Mouse (Mus musculus) macrophage (primary cell): ENCODE data around the gene Piezo1. TPM values are rescaled to one million over a fixed set of nuclear protein-coding genes. Genes with fewer than 3 reads are reported as not detected.
A peak's percentile ranks its signal among the peaks of the same experiment; 100 is the strongest.
"Not testable (repeated sequence)": the region's sequence is repeated elsewhere in the genome, so short reads cannot be mapped to it uniquely, and the experiment has no call there.

Experiments used
- H3K27ac ChIP-seq: fragments of 350-480 bp; formaldehyde crosslinking; 2 replicates; pipeline ENCODE4 v1.9.0; 2021
- H3K36me3 ChIP-seq: fragments of 350-480 bp; formaldehyde crosslinking; 2 replicates; pipeline ENCODE4 v1.9.0; 2021; ENCODE audit errors: inconsistent target
- H3K4me3 ChIP-seq: fragments of 350-480 bp; formaldehyde crosslinking; 2 replicates; pipeline ENCODE4 v1.9.0; 2021; ENCODE audit errors: inconsistent target
- H3K79me2 ChIP-seq: fragments of 350-480 bp; formaldehyde crosslinking; 2 replicates; pipeline ENCODE4 v1.9.0; 2021; ENCODE audit errors: inconsistent target
- WGBS: methylation state at CpG from one replicate; pipeline ENCODE4 v1.1.7; 2026; ENCODE audit warnings: inconsistent platforms; ENCODE audit not compliant: missing documents; 5-methylcytosine and 5-hydroxymethylcytosine counted together
- polyA plus RNA-seq: library from polyadenylated mRNA; stranded (reverse); fragments of 250-400 nt; gene quantifications from 3 replicates; pipeline ENCODE4 v1.2.4, GENCODE M21; 2018; ENCODE audit warnings: inconsistent platforms

Piezo1 gene
- polyA plus RNA-seq, 1 experiment from 2014 or later, result 43.2 TPM

DNA sequence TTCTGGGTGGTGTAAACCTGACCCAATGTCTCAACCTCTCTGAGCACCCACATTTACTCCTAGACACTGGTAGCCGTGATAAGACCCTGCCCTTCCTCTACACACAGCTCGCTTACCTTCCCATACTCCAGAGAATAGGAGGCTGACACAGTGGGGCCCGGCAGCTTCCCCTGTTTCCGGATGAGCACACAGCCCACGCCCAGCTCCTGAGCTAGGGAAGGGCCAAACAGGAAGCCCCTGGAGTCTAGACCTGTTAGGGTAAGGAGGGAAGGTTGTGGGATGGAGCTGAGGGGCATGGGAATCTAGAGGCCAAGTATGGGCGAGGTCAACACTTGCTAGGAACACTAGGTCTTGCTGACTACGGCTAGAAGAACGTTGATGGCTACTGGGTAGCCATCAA lies 24.2 kb upstream of the Piezo1 start:
- Histone ChIP-seq H3K36me3 (peaks cover 38% of the 10 kb centered on the region), H3K4me3 (peak overlapping the region; percentile 78), H3K27ac (peak overlapping the region; percentile 78), H3K79me2 (peaks cover 43% of the 10 kb centered on the region)
- WGBS, result 56% methylated on average over 8 of the region's 8 CpGs

DNA sequence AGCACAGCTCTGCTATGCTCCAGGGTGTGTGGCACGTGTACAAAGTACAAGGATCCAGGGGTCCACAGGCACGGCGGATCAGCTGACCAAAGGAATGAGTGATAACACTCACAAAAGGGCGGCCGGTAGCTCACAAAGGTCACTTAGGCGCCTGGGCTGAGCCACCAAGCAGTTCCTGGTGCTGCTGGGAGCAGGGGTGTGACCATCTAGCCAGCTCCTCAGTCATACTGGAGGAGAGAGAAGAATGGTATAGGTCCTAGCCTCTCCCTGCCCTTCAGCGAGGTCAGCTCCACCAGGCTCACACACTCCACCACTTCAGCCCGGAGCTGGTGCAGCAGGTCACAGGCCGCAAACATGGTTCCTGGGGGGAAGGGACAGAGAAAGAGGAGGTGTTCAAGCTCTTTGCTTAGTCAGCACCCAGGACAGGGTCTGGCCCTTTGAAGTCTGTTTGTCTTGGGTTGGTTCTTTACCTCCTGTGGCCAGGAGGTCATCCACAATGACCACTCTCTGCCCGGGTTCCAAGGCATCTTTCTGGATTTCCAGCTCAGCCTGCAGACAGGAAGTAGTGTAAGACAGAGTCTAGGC lies 23.6 kb upstream of the Piezo1 start:
- Histone ChIP-seq H3K27ac (peak overlapping the region; percentile 78), H3K79me2 (peaks cover 48% of the 10 kb centered on the region), H3K4me3 (peak overlapping the region; percentile 78; the same call in 1 of the 2 replicates), H3K36me3 (peaks cover 43% of the 10 kb centered on the region)
- WGBS, result 79% methylated on average over 10 of the region's 10 CpGs

DNA sequence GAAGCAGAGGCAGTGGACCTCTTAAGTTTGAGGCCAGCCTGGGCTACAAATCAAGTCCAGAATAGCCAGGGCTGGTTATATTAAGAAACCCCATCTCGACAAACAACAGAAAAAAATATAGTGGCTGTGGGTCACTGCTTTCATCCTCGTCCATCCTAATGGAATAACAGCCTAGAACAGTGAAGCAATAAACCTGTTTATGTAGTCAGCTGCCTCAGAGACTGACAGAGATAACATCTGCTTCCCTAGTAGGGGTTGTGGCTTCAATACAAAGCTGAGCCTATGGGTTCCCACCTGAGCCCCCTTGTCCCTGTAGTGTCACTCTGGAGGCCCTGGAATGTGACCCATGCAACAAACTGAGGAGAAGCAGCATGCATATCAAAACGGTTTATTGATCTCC lies 23.1 kb upstream of the Piezo1 start:
- Histone ChIP-seq H3K79me2 (peaks cover 53% of the 10 kb centered on the region), H3K27ac (peak overlapping the region; percentile 78; the same call in 1 of the 2 replicates), H3K36me3 (peaks cover 46% of the 10 kb centered on the region), H3K4me3 (no peak overlapping the region)
- 82% methylated on average over 3 of the region's 3 CpGs for WGBS

DNA sequence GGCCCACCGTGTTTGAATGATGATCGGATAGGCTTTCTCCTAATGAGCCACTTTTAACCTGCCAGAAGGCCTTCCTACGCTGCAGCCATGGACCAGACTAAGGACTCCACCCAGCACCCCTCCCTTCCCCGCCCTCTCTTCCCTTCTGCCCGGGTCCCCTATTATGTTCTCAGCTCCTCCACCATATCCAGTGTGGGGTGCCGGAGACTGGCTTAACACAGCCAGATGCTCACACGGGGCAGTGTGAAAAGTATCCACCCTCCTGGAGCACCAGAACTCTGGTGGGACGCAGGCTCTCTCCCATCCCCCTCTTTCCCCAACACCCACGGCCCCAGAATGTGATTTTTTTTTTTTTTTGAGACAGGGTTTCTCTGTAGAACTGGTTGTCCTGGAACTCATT lies 22.4 kb upstream of the Piezo1 start:
- peaks cover 44% of the 10 kb centered on the region for H3K36me3 ChIP-seq
- H3K4me3 ChIP-seq, result no peak overlapping the region
- no peak overlapping the region for H3K27ac ChIP-seq
- H3K79me2 ChIP-seq, result peaks cover 60% of the 10 kb centered on the region
- WGBS, result 73% methylated on average over 9 of the region's 9 CpGs

DNA sequence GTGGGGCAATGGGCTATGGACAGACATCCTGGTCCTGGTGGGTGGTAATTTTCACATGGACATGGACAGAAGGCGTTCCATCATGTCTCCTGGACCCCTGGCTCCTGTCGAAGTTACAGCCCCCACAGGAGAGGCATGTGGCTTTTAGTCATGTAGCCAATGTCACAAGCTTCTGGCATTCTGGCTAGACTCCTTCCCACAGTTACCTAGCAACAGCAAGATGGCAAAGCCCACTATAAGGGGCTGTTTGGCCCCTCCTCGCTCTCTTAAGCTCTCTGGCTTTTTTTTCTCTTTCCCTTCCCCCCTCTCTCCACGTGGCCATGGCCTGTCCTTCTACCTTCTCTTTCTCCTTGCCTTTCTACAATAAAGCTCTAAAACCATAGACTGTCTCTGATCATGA lies 22.0 kb upstream of the Piezo1 start:
- 69% methylated on average over 4 of the region's 4 CpGs for WGBS
- H3K36me3 ChIP-seq, result peaks cover 40% of the 10 kb centered on the region
- H3K79me2 ChIP-seq, result peaks cover 64% of the 10 kb centered on the region
- H3K27ac ChIP-seq, H3K4me3 ChIP-seq: not testable (repeated sequence)

DNA sequence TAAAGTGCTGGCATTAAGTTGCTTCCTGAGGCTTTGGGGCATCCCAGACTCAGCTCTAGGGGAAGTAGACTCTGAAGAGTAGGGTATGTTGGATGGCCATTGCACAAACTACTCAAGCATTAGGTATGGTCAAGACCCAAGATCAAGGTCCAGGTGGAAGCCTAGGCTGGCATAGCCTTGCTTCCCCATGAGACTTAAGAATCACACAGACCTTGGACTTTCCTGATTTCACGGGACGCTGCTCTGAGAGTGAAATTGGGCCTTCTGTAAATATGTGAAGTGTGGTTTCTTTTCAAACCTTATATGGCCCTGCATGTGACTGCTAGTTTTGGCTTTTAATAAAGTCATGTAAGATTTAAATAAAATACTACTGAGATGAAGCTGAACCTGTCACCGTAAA lies 21.6 kb upstream of the Piezo1 start:
- peaks cover 37% of the 10 kb centered on the region for H3K36me3 ChIP-seq
- peaks cover 64% of the 10 kb centered on the region for H3K79me2 ChIP-seq
- no peak overlapping the region for H3K27ac ChIP-seq
- no peak overlapping the region for H3K4me3 ChIP-seq
- 89% methylated on average over 3 of the region's 3 CpGs for WGBS

DNA sequence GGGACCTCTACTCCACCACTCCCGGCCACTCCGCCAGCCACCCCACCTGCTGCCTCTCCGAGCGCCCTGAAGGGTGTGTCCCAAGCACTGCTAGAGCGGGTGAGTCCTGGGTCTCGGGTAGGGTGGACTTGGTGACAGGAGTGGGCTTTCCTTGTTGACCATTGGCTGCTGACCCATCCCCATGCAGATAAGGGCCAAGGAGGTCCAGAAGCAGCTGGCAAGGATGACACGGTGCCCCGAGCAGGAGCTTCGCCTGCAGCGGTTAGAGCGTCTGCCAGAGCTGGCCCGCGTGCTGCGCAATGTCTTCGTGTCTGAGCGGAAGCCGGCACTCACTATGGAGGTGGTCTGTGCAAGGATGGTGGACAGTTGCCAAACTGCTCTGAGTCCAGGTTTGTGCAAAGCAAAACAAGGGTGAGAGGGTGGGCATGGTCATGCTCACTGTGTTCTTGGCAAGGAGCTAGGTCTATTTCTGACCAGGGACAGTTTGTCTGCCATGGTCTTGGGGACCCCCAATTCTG lies 20.7 kb upstream of the Piezo1 start:
- Histone ChIP-seq H3K36me3 (peaks cover 37% of the 10 kb centered on the region), H3K4me3 (no peak overlapping the region), H3K27ac (no peak overlapping the region), H3K79me2 (peaks cover 64% of the 10 kb centered on the region)
- WGBS, result 96% methylated on average over 17 of the region's 17 CpGs

DNA sequence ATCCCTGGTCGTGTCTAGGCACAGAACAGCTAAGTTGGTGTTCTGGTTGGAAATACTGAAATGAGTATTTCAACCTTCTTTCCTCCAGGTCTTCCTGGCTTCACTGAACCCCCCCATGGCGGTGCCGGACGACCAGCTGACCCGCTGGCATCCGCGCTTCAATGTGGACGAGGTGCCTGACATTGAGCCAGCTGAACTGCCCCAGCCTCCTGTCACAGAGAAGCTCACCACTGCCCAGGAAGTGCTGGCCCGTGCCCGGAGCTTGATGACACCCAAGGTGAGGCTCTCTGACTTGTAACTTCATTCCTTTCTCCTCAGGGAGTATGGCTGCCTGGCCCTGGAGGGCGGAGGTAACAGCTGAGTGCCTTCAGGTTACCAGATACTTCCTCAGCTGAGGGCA lies 20.0 kb upstream of the Piezo1 start:
- H3K27ac ChIP-seq, result no peak overlapping the region
- 96% methylated on average over 11 of the region's 11 CpGs for WGBS
- H3K36me3 ChIP-seq, result peaks cover 37% of the 10 kb centered on the region
- H3K4me3 ChIP-seq, result no peak overlapping the region
- peaks cover 63% of the 10 kb centered on the region for H3K79me2 ChIP-seq

DNA sequence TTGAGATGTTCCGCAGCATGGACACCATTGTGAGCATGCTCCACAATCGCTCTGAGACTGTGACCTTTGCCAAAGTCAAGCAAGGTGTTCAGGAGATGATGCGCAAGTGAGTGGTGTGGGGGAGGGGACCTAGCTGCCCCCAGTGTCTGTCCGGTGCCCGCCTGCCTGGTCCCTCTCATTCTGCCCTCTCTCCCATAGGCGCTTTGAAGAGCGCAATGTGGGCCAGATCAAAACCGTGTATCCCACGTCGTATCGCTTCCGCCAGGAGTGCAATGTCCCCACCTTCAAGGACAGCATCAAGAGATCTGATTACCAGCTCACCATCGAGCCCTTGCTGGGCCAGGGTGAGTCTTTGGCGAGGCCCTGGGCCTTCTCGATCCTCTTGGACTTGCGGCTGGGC lies 18.9 kb upstream of the Piezo1 start:
- Histone ChIP-seq H3K4me3 (no peak overlapping the region), H3K27ac (no peak overlapping the region), H3K79me2 (peaks cover 63% of the 10 kb centered on the region), H3K36me3 (peaks cover 37% of the 10 kb centered on the region)
- WGBS, result 98% methylated on average over 16 of the region's 16 CpGs

DNA sequence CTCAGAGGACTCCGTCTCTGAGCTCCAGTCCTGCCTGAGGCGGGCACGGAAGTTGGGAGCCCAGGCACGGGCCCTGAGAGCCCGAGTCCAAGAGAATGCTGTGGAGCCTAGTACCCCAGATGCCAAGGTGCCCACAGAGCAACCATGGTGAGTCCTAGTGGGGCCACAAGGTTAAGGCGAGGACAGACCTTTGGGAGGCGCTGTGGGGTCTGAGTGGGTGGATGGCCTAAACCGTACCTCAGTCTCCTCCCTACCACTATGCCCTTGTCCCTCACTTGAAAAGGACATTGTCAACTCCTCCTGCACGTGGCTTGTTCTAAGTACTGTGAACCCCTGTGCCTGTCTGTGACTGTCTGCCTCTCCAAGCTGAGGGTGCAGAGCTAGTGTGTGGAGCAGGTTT lies 18.2 kb upstream of the Piezo1 start:
- peaks cover 57% of the 10 kb centered on the region for H3K79me2 ChIP-seq
- peak overlapping the region; percentile 71 for H3K4me3 ChIP-seq
- H3K36me3 ChIP-seq, result peaks cover 37% of the 10 kb centered on the region
- 80% methylated on average over 9 of the region's 9 CpGs for WGBS
- peak overlapping the region; percentile 98 for H3K27ac ChIP-seq

DNA sequence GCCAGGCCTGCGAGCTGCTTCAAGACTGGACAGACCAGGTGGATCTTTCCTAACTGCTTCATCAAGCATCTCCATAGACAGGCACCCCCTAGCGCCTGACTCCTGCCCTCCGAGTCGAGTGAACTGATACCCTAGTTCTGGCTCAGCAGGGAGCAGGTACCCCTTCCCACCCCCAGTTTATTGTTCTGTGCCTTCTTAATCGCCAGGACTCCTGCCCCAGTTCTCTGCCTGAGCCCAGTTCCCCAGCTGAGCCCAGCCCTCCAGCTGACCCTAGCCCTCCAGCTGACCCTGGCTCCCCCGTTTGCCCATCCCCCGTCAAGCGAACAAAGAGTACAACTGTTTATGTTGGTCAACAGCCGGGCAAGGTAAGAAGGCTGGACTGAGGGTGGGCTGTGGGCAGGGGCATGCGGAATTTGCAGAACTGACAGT lies 17.8 kb upstream of the Piezo1 start:
- 28% methylated on average over 10 of the region's 10 CpGs for WGBS
- Histone ChIP-seq H3K36me3 (peaks cover 37% of the 10 kb centered on the region), H3K4me3 (peak overlapping the region; percentile 71), H3K27ac (peak overlapping the region; percentile 98), H3K79me2 (peaks cover 57% of the 10 kb centered on the region)

DNA sequence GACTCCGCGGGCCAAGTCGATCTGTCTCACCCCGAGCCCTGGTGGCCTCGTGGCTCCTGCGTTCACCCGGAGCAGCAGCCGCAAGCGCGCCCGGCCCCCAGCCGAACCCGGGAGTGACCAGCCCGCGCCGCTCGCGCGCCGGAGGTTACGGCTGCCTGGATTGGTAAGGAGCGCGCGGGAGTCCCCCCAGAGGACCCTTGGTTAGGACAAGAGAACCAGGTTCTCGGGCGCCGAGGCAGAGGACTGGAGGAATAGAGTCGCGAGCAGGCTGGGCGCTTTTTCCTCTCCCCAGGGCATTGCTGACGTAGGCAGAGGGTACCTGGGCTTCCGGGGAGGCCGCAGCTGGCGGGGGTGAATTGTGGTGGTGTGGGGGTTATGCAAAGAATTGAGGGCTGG lies 17.0 kb upstream of the Piezo1 start:
- under 1% methylated on average over 28 of the region's 34 CpGs for WGBS
- Histone ChIP-seq H3K79me2 (peaks cover 57% of the 10 kb centered on the region), H3K4me3 (peak overlapping the region; percentile 71), H3K27ac (peak overlapping the region; percentile 98), H3K36me3 (peaks cover 35% of the 10 kb centered on the region)

DNA sequence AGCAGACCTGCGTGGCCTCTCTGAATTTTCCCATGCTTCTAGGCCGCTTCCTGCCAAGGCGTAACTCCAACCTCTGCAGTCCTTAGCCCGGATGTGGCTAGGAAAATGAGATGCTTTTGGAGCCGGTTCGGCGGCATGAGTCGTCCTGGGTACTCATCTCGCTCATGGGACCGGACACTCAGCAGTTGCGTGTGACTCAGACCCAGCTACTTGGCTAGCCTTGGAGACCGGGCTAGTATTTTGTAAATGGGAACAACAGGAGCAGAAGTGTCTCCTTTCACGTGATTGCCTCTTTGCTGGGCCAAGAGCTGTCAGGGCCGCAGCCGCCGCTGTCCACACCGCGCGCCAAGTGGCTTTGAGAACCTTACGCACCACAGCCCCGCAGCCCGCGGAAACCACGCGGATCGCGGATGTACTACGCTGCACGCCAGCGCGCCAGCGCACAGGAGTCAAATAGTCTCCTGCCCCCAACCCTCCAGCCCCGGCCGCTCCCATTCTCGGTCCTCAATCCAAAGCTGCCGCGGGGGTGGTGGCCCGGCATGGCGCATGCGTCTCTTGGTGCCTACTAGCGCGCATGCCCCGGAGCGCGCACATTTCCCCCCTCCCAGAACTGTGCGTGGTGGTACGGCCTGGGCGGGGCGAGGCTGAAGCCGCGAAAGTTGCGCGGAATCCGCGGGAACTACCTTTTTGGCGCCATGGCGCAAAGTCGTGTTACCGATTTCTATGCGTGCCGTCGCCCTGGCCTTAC lies 16.4 kb upstream of the Piezo1 start, which contains the start of gene Cdt1:
Gene Cdt1, plus strand, starts transcription at position 655 of the 748 bp plus-strand sequence.
- H3K36me3 ChIP-seq, result peaks cover 29% of the 10 kb centered on the region
- peak within 1 kb of the TSS; percentile 71 for H3K4me3 ChIP-seq
- H3K27ac ChIP-seq, result peak within 1 kb of the TSS; percentile 98
- under 1% methylated on average over 62 of the region's 62 CpGs for WGBS
- H3K79me2 ChIP-seq, result peaks cover 56% of the 10 kb centered on the region

DNA sequence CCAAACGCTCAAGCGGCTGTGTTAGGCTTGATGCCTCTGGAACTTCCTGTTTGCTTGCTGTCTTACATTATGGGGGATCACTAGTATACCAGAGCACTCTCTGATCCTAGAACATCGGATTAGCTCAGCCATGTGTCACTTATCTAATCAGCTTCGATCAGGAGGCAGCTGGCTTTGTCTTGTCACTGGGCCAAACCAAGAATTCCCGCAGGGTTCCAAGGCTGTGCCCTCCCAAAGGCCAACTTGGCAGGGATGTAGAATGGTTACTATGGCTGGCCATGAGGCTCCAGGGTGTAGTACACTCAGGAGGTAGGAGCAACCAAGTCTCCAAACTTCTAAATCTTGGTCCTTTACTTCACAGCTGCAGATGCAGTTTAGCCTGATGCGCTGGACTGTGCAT lies 15.6 kb upstream of the Piezo1 start:
- peaks cover 49% of the 10 kb centered on the region for H3K79me2 ChIP-seq
- peaks cover 21% of the 10 kb centered on the region for H3K36me3 ChIP-seq
- whole genome bisulfite sequencing, result 37% methylated on average over 6 of the region's 6 CpGs
- H3K27ac ChIP-seq, result peak overlapping the region; percentile 98
- H3K4me3 ChIP-seq, result peak overlapping the region; percentile 71
